Mouse (Mus musculus): ENCODE results near the gene 4930433I11Rik.
"Not testable (repeated sequence)": the region's sequence is repeated elsewhere in the genome, so short reads cannot be mapped to it uniquely, and the experiment has no call there.

The 4930433I11Rik gene

GRCm38 (mm10) chr7:40987243-40987642 is at the start of gene 4930433I11Rik:
Gene 4930433I11Rik, plus strand, starts transcription at chr7:40987543.
- DNase-seq (ENCODE audit: low spot score), result no peak

- no peak for DNase-seq (ENCODE audit: low spot score)
These were observed 48.0 kb upstream of the 4930433I11Rik start for GRCm38 (mm10) chr7:40939371-40939770.

GRCm38 (mm10) chr7:40942233-40942935 is 45.0 kb upstream of the 4930433I11Rik start:
- peak; percentile 72 for DNase-seq (ENCODE audit: low spot score)

- DNase-seq (ENCODE audit: low spot score), result not testable (repeated sequence)
These were observed 45.1 kb downstream of the 4930433I11Rik start, which contains the start of gene Gm4884 for GRCm38 (mm10) chr7:41032419-41032818. Gene Gm4884, plus strand, starts transcription at chr7:41032719.

GRCm38 (mm10) chr7:41044058-41044457 is 56.7 kb downstream of the 4930433I11Rik start:
- not testable (repeated sequence) for DNase-seq (ENCODE audit: low spot score)
